Mouse (Mus musculus): Measurements from ENCODE around the gene Mtm1. TPM values are rescaled to one million over a fixed set of nuclear protein-coding genes. Genes with fewer than 3 reads are reported as not detected.
A peak's percentile ranks its signal among the peaks of the same experiment; 100 is the strongest.

Mtm1 gene
- polyA plus RNA-seq, 1 experiment from 2014 or later = 6.3 TPM

DNA sequence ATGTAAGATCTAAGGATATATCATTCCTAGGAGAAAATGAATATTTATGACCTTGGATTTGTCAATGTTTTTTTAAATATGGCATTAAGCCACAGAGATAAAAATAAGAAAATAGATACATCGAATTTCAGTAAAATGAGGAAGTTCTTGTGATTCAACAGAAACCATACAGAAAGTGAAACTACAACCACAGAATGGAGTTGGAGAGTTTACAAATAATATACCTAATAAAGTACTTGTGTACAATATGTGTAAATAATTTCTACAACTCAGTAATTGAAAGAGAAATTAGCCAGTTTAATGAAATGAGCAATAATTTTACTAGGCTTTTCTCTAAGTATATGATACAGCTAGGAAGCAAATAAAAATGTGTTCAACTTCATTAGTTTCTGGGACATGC, 4.0 kb upstream of the Mtm1 start:
- TF ChIP-seq CTCF (IDR thresholded peaks at IDR 0.05; ENCODE audit: low read depth) (no peak), EP300 (optimal IDR thresholded peaks at IDR 0.05) (no peak)
- Histone ChIP-seq H3K4me1 (replicated peaks; ENCODE audit: control insufficient read depth, insufficient read depth) (no peaks in the 10 kb centered on the region), H3K27me3 (ENCODE audit: control insufficient read depth, insufficient read depth, low read length) (no peaks in the 10 kb centered on the region), H3K9ac (ENCODE audit: low read length) (no peak overlapping the region), H3K27ac (replicated peaks) (no peak overlapping the region), H3K4me3 (ENCODE audit: low read depth, low read length) (no peak overlapping the region), H3K4me2 (replicated peaks; ENCODE audit: low read depth) (no peak overlapping the region), H3K9me3 (ENCODE audit: control insufficient read depth, low read length) (no peaks in the 10 kb centered on the region), H3K36me3 (ENCODE audit: control insufficient read depth, insufficient read depth, low read length) (no peaks in the 10 kb centered on the region)
- no peak for DNase-seq (ENCODE audit: low spot score)
- 82% methylated on average over 1 of the region's 1 CpGs for WGBS
- ATAC-seq (ENCODE audit: low FRiP score, low TSS enrichment) = no peak

DNA sequence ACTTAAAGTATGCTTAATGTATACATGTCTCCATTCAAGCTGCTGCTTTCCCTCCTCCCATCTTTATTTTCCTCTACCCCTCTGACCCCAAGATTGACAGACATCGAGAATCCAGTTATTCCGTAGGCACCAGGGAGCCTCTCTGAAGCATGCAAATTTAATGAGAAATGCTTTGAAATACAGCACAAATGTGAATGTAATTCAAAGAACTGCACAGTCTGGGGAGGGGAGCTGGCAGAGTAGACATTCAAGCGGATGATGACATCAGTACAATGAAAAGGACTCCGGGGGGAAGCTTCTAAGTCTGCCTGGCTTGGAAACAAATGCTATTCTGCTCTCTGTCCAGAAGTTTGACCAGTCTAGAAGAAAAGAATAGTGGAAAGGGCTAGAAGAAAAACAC, 2.3 kb downstream of the Mtm1 start:
- H3K9ac ChIP-seq (ENCODE audit: low read length) = no peak overlapping the region
- no peak overlapping the region for H3K4me2 ChIP-seq (replicated peaks; ENCODE audit: low read depth)
- H3K4me3 ChIP-seq (ENCODE audit: low read depth, low read length) = no peak overlapping the region
- H3K36me3 ChIP-seq (ENCODE audit: control insufficient read depth, insufficient read depth, low read length) = no peaks in the 10 kb centered on the region
- TF ChIP-seq CTCF (IDR thresholded peaks at IDR 0.05; ENCODE audit: low read depth) = no peak
- no peak for TF ChIP-seq EP300 (optimal IDR thresholded peaks at IDR 0.05)
- no peak overlapping the region for H3K27ac ChIP-seq (replicated peaks)
- DNase-seq (ENCODE audit: low spot score) = no peak
- H3K27me3 ChIP-seq (ENCODE audit: control insufficient read depth, insufficient read depth, low read length) = no peaks in the 10 kb centered on the region
- WGBS = 80% methylated on average over 4 of the region's 4 CpGs
- no peaks in the 10 kb centered on the region for H3K9me3 ChIP-seq (ENCODE audit: control insufficient read depth, low read length)
- no peaks in the 10 kb centered on the region for H3K4me1 ChIP-seq (replicated peaks; ENCODE audit: control insufficient read depth, insufficient read depth)
- ATAC-seq (ENCODE audit: low FRiP score, low TSS enrichment) = no peak

DNA sequence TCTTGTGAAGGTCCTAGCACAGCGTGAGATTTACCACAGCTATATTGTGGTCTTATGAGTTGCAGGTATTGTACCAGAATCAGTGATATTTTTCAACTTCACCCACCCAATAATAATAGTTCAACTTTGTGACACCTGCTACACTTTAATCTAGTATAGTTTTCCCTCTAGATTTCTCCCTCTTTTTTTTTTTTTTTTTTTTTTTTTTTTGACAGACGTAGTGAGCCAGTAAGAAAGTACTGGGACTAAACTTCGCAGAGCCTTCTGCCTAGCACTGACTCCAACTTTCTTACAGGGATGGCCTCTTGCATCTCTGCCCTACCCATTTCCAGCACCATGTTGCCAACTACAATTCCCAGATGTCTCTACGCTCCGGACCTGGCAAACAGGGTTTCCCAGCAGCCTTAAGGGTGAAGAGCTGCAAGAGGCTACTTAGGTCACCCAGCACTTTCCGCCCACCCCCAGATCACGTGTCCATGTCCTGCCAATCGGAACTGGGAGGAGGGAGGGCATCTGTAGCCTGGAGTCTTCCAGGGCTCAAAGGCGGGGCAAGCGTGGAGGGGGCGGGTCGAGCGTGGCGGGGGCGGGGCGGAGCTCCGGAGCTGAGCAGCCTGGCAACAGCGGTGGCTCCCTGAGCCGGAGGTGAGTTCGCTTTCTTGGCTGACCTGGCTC, 4.0 kb downstream of the Mtm1 start:
- ATAC-seq (ENCODE audit: low FRiP score, low TSS enrichment) (peak; percentile 99), DNase-seq (ENCODE audit: low spot score) (peak; percentile 92)
- TF ChIP-seq EP300 (optimal IDR thresholded peaks at IDR 0.05) (no peak), CTCF (IDR thresholded peaks at IDR 0.05; ENCODE audit: low read depth) (no peak)
- Histone ChIP-seq H3K27me3 (ENCODE audit: control insufficient read depth, insufficient read depth, low read length) (no peaks in the 10 kb centered on the region), H3K36me3 (ENCODE audit: control insufficient read depth, insufficient read depth, low read length) (no peaks in the 10 kb centered on the region), H3K4me2 (replicated peaks; ENCODE audit: low read depth) (peak overlapping the region; percentile 71), H3K27ac (replicated peaks) (peak overlapping the region; percentile 49), H3K4me1 (replicated peaks; ENCODE audit: control insufficient read depth, insufficient read depth) (no peaks in the 10 kb centered on the region), H3K4me3 (ENCODE audit: low read depth, low read length) (peak overlapping the region; percentile 53), H3K9ac (ENCODE audit: low read length) (peak overlapping the region; percentile 61), H3K9me3 (ENCODE audit: control insufficient read depth, low read length) (no peaks in the 10 kb centered on the region)
- WGBS = 19% methylated on average over 19 of the region's 20 CpGs

DNA sequence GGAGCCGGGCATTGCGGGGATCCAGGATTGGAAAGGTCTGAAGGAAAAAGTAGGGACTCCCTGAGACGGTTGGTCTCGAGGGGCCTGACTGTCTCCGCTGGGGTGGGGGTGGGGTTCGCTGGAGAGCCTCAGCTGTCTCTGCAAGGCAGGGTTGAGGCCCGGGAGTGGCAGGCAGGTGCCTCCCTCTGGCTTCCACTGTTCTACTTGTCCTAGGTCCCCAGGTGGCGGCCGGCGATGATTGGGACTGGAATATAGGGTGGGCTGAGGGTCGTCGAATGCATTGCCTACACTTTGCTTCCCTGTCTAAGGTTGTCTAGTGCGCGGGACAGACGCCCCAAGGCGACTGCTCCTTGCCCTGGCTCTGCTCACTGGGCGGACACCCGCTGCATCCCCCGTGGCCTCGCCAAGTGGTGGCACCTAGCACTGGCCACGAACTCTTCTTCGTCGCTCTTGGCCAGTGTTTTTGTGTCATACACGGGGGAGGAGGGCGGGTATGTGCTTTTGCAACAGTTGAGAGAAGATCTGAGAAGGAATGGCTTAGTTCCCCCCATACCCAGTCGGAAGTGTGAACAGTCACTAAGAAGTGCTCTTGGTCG, 4.6 kb downstream of the Mtm1 start:
- H3K4me2 ChIP-seq (replicated peaks; ENCODE audit: low read depth) = peak overlapping the region; percentile 71
- peak overlapping the region; percentile 61 for H3K9ac ChIP-seq (ENCODE audit: low read length)
- WGBS = 17% methylated on average over 27 of the region's 27 CpGs
- peak overlapping the region; percentile 49 for H3K27ac ChIP-seq (replicated peaks)
- DNase-seq (ENCODE audit: low spot score) = no peak
- H3K4me3 ChIP-seq (ENCODE audit: low read depth, low read length) = peak overlapping the region; percentile 53
- peak; percentile 71 for ATAC-seq (ENCODE audit: low FRiP score, low TSS enrichment)
- no peaks in the 10 kb centered on the region for H3K9me3 ChIP-seq (ENCODE audit: control insufficient read depth, low read length)
- no peaks in the 10 kb centered on the region for H3K36me3 ChIP-seq (ENCODE audit: control insufficient read depth, insufficient read depth, low read length)
- no peaks in the 10 kb centered on the region for H3K4me1 ChIP-seq (replicated peaks; ENCODE audit: control insufficient read depth, insufficient read depth)
- no peak for TF ChIP-seq EP300 (optimal IDR thresholded peaks at IDR 0.05)
- no peak; the same call in 1 of the 2 replicates for TF ChIP-seq CTCF (IDR thresholded peaks at IDR 0.05; ENCODE audit: low read depth)
- H3K27me3 ChIP-seq (ENCODE audit: control insufficient read depth, insufficient read depth, low read length) = no peaks in the 10 kb centered on the region

DNA sequence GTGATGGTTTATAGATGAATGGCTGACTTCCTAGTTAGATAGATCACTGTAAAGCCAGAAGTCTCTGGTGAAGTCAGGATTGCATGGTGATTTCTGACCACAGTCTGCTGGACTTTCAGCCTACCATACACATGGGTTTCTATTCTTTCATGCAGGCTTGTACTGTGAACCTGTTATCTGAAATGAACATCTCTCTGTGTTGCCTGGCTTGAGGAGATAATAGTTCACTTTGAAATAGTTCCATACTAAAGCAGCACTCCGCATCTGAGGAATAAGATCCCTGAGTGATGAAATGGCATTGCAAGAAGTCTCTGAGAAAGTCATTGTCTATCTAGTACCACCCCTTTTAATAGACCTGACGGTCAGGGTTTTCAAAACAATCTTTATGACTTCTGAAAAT, 6.3 kb downstream of the Mtm1 start:
- DNase-seq (ENCODE audit: low spot score) (no peak), ATAC-seq (ENCODE audit: low FRiP score, low TSS enrichment) (no peak)
- Histone ChIP-seq H3K9me3 (ENCODE audit: control insufficient read depth, low read length) (no peaks in the 10 kb centered on the region), H3K9ac (ENCODE audit: low read length) (no peak overlapping the region), H3K36me3 (ENCODE audit: control insufficient read depth, insufficient read depth, low read length) (no peaks in the 10 kb centered on the region), H3K4me2 (replicated peaks; ENCODE audit: low read depth) (no peak overlapping the region), H3K27me3 (ENCODE audit: control insufficient read depth, insufficient read depth, low read length) (no peaks in the 10 kb centered on the region), H3K4me1 (replicated peaks; ENCODE audit: control insufficient read depth, insufficient read depth) (no peaks in the 10 kb centered on the region), H3K27ac (replicated peaks) (no peak overlapping the region), H3K4me3 (ENCODE audit: low read depth, low read length) (no peak overlapping the region)
- TF ChIP-seq EP300 (optimal IDR thresholded peaks at IDR 0.05) (no peak), CTCF (IDR thresholded peaks at IDR 0.05; ENCODE audit: low read depth) (no peak)
- 66% methylated on average over 2 of the region's 2 CpGs for WGBS

DNA sequence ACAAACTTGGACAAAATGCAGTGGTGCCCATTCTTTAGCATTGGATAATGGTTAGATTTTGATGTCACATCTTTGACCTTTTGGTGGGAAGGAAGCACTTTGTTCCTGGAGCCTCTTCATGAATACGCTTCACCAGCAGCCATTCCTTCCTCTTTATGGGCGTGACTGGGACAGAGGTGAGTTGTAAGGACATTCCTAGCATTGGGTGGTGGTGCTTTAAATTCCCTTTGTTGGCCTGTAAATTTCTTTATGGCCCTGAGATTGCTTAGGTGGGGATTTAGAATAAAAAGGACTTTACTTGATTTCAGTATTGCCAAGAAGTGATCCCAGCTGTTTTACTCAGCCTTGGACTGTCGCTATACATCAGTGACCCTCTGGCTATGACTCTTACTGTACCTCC, 8.3 kb downstream of the Mtm1 start:
- DNase-seq (ENCODE audit: low spot score) = no peak
- H3K27ac ChIP-seq (replicated peaks) = no peak overlapping the region
- 64% methylated on average over 3 of the region's 3 CpGs for WGBS
- no peak for ATAC-seq (ENCODE audit: low FRiP score, low TSS enrichment)
- no peak overlapping the region for H3K4me2 ChIP-seq (replicated peaks; ENCODE audit: low read depth)
- no peak overlapping the region for H3K4me3 ChIP-seq (ENCODE audit: low read depth, low read length)
- no peak overlapping the region for H3K9ac ChIP-seq (ENCODE audit: low read length)
- H3K27me3 ChIP-seq (ENCODE audit: control insufficient read depth, insufficient read depth, low read length) = no peaks in the 10 kb centered on the region
- no peaks in the 10 kb centered on the region for H3K4me1 ChIP-seq (replicated peaks; ENCODE audit: control insufficient read depth, insufficient read depth)
- TF ChIP-seq CTCF (IDR thresholded peaks at IDR 0.05; ENCODE audit: low read depth) (no peak), EP300 (optimal IDR thresholded peaks at IDR 0.05) (no peak)
- H3K9me3 ChIP-seq (ENCODE audit: control insufficient read depth, low read length) = no peaks in the 10 kb centered on the region
- H3K36me3 ChIP-seq (ENCODE audit: control insufficient read depth, insufficient read depth, low read length) = no peaks in the 10 kb centered on the region
